Mouse (Mus musculus) midbrain, embryonic 16.5 days (tissue): ENCODE measurements around the gene Ak5. TPM values are rescaled to one million over a fixed set of nuclear protein-coding genes. Genes with fewer than 3 reads are reported as not detected.
"Not testable (repeated sequence)": the region's sequence is repeated elsewhere in the genome, so short reads cannot be mapped to it uniquely, and the experiment has no call there.

ENCODE experiments used
- ATAC-seq: fragments of 200-750 bp; cut with Nextera tagmentation; 2 replicates; pipeline ENCODE4 v1.8.0; 2017; ENCODE audit warnings: moderate TSS enrichment
- H3K27ac ChIP-seq: fragments of 300-500 bp; sonication (generic); 2 replicates; pipeline ENCODE4 v1.5.1; 2014; ENCODE audit warnings: mild to moderate bottlenecking, low read length, mixed read lengths
- H3K27me3 ChIP-seq: fragments of 300-500 bp; sonication (generic); 2 replicates; pipeline ENCODE4 v1.6.1; 2014; ENCODE audit warnings: low read depth, low read length, mixed read lengths; ENCODE audit not compliant: control insufficient read depth, insufficient read depth
- H3K36me3 ChIP-seq: fragments of 300-500 bp; sonication (generic); 2 replicates; pipeline ENCODE4 v1.6.1; 2014; ENCODE audit warnings: mild to moderate bottlenecking, low read length, moderate library complexity, mixed read lengths; ENCODE audit not compliant: control insufficient read depth, insufficient read depth
- H3K4me1 ChIP-seq: fragments of 300-500 bp; sonication (generic); 2 replicates; pipeline ENCODE4 v1.6.1; 2014; ENCODE audit warnings: mild to moderate bottlenecking, low read length, mixed read lengths; ENCODE audit not compliant: control insufficient read depth, insufficient read depth
- H3K4me2 ChIP-seq: fragments of 300-500 bp; sonication (generic); 2 replicates; pipeline ENCODE4 v1.6.1; 2014; ENCODE audit warnings: mild to moderate bottlenecking, low read length, mixed read lengths
- H3K4me3 ChIP-seq: fragments of 300-500 bp; sonication (generic); 2 replicates; pipeline ENCODE4 v1.5.1; 2014; ENCODE audit warnings: low read depth, mild to moderate bottlenecking, low read length, moderate library complexity, mixed read lengths
- H3K9ac ChIP-seq: fragments of 300-500 bp; sonication (generic); 2 replicates; pipeline ENCODE4 v1.6.1; 2014; ENCODE audit warnings: low read depth, low read length, mixed read lengths
- H3K9me3 ChIP-seq: fragments of 300-500 bp; sonication (generic); replicated peaks from 2 replicates; pipeline ENCODE4 v1.6.1; 2014; ENCODE audit warnings: mild to moderate bottlenecking, low read length, mixed read lengths; ENCODE audit not compliant: control insufficient read depth, poor library complexity, severe bottlenecking
- WGBS: fragments of 180-500 bp; shearing (Covaris S2); extraction: QIAGEN DNeasy Blood & Tissue Kit; methylation state at CpG from one replicate; pipeline ENCODE4 v1.1.7; 2014; 5-methylcytosine and 5-hydroxymethylcytosine counted together
- polyA plus RNA-seq: library from polyadenylated mRNA; unstranded; fragments of >200 nt; fragmentation: Nextera tagmentation; extraction: Ambion mirVana; gene quantifications from 2 replicates; pipeline ENCODE4 v1.2.1, GENCODE M21; 2015

Ak5 gene
- polyA plus RNA-seq, 1 experiment from 2014 or later, result 20.9 TPM

DNA sequence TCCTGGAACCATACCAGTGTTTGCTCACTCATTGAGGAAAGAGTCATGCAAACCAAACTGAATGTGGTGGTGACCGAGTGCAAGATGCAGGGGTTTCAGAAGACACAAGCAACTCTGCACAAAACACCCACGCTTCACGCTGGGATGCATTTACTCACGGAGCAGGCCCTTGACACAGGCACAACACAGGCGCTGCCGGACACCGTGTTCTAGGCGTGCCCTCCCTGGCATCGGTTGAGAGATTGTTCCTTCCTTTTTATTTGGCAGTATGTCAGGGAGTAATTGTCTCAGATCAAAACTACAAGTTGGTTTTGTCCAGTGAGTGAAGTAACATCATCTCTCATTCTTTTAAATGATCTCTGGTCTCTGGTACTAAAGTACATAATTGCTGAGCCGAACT is 205.3 kb downstream of the Ak5 start:
- Histone ChIP-seq H3K27ac (no peak overlapping the region), H3K9me3 (no peaks in the 10 kb centered on the region), H3K36me3 (0 out of 2 replicates have a peak, but pooled peaks cover 5% of the 10 kb centered on the region), H3K9ac (no peak overlapping the region), H3K4me3 (no peak overlapping the region), H3K4me2 (no peak overlapping the region), H3K4me1 (no peaks in the 10 kb centered on the region), H3K27me3 (no peaks in the 10 kb centered on the region)
- ATAC-seq, result no peak
- WGBS, result 94% methylated on average over 10 of the region's 10 CpGs

DNA sequence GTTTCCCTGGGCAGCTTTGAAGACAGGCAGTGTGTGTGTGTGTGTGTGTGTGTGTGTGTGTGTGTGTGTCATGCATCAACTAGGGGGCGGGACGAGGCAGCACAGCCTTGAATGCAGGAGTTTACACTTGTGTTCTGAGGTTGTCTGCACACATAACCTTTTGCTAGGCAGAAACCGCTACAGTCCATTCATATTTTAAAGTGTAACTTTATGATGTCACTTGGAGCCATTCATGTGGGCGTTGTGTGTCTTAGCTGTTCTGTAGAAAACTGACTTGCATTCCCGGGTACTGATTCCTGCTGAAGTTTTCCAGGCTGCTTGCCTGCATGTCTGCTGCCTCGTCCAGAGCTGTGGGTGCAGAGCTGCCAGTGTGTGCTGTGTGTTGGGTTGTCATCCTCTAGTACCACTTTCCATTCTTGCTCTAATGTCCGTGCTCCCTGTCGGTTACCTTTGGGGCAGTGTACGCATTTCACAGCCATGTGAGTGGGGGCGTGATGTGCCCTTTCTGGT is 206.1 kb downstream of the Ak5 start:
- Histone ChIP-seq H3K9ac (no peak overlapping the region), H3K36me3 (peaks cover 9% of the 10 kb centered on the region), H3K27me3 (no peaks in the 10 kb centered on the region), H3K4me1 (no peaks in the 10 kb centered on the region), H3K4me2 (no peak overlapping the region), H3K27ac (no peak overlapping the region), H3K9me3 (no peaks in the 10 kb centered on the region), H3K4me3 (no peak overlapping the region)
- ATAC-seq, result no peak
- WGBS, result 96% methylated on average over 10 of the region's 10 CpGs

DNA sequence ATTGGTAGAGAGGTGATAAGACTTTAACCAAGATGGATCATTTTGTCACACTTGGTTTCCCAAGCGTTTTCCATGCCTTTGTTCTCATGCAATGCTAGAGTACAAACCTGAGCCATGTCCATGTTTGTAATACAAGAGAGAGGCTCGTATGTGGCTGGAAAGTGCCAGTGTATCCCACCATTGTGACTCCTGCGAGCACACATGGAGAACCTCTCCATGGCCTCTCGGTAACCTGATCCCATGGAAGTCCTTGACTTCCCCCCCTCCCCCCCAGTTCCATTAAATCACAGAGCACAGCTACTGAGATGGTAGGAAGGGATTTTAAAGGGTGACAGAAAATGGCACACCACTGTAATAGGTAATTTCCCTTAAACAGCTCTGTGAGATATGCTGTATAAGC is 207.4 kb downstream of the Ak5 start:
- Histone ChIP-seq H3K4me2 (no peak overlapping the region), H3K27ac (no peak overlapping the region), H3K4me3 (no peak overlapping the region), H3K9ac (no peak overlapping the region), H3K36me3 (peaks cover 20% of the 10 kb centered on the region), H3K4me1 (no peaks in the 10 kb centered on the region), H3K27me3 (no peaks in the 10 kb centered on the region), H3K9me3 (no peaks in the 10 kb centered on the region)
- 56% methylated on average over 4 of the region's 4 CpGs for WGBS
- no peak for ATAC-seq

DNA sequence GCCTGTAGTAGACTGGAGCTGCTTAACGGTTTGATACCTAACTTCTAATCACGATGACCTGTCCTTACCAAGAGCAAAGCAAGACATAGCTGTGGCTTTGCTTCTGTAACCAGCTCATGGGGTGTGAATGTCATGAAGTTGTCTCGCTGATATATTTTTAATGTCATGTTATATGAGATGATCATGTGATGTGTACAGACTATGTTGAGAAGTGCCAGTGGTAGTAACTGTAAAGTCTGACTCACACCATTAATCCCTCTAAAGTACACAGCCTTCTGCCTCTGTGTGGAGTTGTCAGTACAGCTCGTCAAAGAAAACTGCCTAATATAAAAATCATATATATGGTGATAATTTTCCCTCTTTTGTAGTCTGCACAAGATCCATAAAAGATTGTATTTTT is 209.3 kb downstream of the Ak5 start:
- H3K4me3 ChIP-seq, H3K27ac ChIP-seq, H3K4me2 ChIP-seq, H3K27me3 ChIP-seq, H3K4me1 ChIP-seq, ATAC-seq, H3K9ac ChIP-seq, H3K9me3 ChIP-seq: not testable (repeated sequence)
- peaks cover 24% of the 10 kb centered on the region for H3K36me3 ChIP-seq
- whole genome bisulfite sequencing, result 93% methylated on average over 4 of the region's 4 CpGs

DNA sequence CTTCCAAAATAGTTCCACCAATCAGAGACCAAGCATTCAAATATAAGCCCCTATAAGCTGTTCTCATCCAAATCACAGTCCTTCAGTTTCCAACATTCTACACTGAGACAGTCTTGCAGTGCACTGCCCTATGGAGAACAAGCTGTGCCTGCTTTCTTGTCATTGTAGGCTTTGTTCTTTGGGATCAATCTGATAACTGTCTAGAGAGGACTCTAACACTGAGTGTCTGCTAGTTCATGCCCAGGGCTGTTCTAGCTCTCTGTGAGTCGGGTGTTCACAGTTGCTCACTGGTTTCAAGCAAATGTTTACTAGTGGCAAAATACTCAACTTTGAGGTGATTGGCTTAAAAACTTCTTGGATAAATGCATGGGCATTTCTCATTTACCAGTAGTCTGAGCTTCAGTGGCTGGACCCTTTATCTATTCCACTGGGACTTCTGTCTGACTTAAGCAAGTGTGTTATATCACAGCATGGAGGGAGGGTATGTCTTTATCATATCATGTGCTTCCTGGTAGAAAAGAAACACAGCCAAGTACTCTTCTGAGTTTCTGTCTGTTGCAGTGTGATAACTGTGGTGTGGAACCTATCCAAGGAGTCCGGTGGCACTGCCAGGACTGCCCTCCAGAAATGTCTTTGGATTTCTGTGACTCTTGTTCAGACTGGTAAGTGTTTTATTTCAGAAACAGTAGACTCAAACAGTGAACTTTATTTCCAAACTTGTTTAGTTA is 210.7 kb downstream of the Ak5 start:
- Histone ChIP-seq H3K27me3 (no peaks in the 10 kb centered on the region), H3K36me3 (peaks cover 24% of the 10 kb centered on the region)

DNA sequence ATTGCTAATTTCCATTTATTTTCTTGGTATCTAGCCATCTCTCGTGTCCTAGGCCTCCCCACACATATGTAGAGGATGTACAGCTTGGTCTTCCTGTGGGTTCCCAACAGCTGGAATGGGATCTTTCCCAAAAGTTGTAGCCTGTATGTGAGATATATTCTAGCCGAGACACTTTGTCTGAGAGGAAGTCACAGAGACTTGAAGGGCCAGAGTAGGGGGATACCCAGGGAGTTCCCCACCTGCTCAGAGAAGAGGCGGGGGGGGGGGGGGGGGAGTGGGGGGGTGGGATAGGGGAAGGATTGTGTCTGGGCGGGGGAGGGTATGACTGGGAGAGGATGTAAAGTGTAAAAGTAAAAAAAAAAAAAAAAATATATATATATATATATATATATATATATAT is 215.0 kb downstream of the Ak5 start:
- H3K27me3 ChIP-seq, result no peaks in the 10 kb centered on the region
- no peak overlapping the region for H3K9ac ChIP-seq
- no peak overlapping the region for H3K4me2 ChIP-seq
- no peak overlapping the region for H3K4me3 ChIP-seq
- no peaks in the 10 kb centered on the region for H3K4me1 ChIP-seq
- 95% methylated on average over 3 of the region's 4 CpGs for WGBS
- no peak for ATAC-seq
- no peaks in the 10 kb centered on the region for H3K9me3 ChIP-seq
- no peak overlapping the region for H3K27ac ChIP-seq
- peaks cover 25% of the 10 kb centered on the region for H3K36me3 ChIP-seq

More for the DNA sequence above, 210.7 kb downstream of the Ak5 start:
- H3K4me3 ChIP-seq, result no peak overlapping the region
- no peak overlapping the region for H3K4me2 ChIP-seq
- H3K9me3 ChIP-seq, result no peaks in the 10 kb centered on the region
- H3K9ac ChIP-seq, result no peak overlapping the region
- H3K27ac ChIP-seq, result no peak overlapping the region
- no peak for ATAC-seq
- H3K4me1 ChIP-seq, result no peaks in the 10 kb centered on the region
- WGBS, result 98% methylated on average over 2 of the region's 2 CpGs

DNA sequence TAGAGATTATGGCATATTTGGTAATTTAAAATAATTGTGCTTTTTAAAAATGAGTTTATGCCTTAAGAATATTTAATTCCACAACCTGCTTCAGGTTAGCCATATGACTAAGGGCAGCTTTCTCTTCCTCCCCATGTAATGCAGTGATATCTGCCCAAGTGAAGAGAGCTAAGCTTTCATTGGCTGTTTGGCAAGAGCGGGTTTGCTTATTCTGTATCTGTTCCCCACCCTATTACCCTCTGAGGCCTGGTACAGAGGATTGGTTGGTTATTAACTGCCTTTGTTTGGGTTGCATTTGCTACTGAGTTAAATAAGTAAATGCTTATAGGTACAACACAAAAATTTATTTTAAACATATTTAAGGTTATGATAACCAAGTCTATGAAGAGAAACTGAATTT is 221.2 kb downstream of the Ak5 start:
- Histone ChIP-seq H3K4me3 (no peak overlapping the region), H3K27me3 (no peaks in the 10 kb centered on the region), H3K27ac (no peak overlapping the region), H3K9me3 (no peaks in the 10 kb centered on the region), H3K4me1 (no peaks in the 10 kb centered on the region), H3K9ac (no peak overlapping the region), H3K4me2 (no peak overlapping the region), H3K36me3 (peaks cover 2% of the 10 kb centered on the region; the same call in 1 of the 2 replicates)
- ATAC-seq, result no peak
- WGBS, result 97% methylated on average over 1 of the region's 1 CpGs

DNA sequence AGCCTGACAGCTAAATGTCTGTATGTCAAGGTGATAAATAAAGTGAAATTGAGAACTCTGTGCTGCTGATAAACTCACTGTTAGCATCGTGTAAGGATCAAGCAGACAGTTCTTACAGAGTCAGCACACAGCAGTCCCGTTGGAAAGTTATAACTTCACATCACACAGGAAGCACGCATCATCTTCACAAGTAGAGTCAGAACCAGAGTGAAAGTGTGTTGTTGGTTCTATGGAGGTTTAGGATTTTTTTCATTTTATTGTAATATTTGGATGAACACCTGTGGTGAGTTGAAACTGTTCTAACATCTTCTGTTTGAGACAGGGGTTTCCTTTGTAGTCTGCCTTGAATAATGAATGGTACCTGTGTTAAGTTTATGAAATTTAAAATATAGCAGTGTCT is 224.0 kb downstream of the Ak5 start:
- H3K9me3 ChIP-seq, result no peaks in the 10 kb centered on the region
- H3K4me2 ChIP-seq, result no peak overlapping the region
- no peak overlapping the region for H3K4me3 ChIP-seq
- H3K27me3 ChIP-seq, result no peaks in the 10 kb centered on the region
- WGBS, result 93% methylated on average over 3 of the region's 3 CpGs
- no peak for ATAC-seq
- H3K4me1 ChIP-seq, result no peaks in the 10 kb centered on the region
- no peak overlapping the region for H3K9ac ChIP-seq
- no peaks in the 10 kb centered on the region for H3K36me3 ChIP-seq
- no peak overlapping the region for H3K27ac ChIP-seq

DNA sequence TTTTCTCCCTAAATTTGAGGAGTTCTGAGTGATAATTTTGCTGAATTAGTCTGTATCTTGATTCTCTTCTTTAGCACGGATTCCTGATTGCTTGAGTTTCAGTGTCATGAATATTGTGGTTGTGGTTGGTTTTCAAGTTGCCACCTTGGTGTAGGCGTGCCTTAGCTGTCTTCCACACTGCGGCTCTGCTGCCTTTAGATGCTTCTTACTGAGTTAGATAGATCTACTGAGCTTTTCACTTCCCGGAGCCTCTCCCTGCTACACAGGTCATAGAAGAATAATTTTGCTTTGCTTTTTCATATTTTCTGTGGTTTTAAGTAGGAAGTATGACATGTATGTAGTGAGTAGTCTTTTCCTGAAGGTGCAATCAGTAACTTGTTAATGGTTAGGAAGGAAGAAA is 225.4 kb downstream of the Ak5 start:
- H3K27ac ChIP-seq, result no peak overlapping the region
- 98% methylated on average over 4 of the region's 4 CpGs for WGBS
- H3K27me3 ChIP-seq, result no peaks in the 10 kb centered on the region
- H3K4me1 ChIP-seq, result no peaks in the 10 kb centered on the region
- H3K9me3 ChIP-seq, result no peaks in the 10 kb centered on the region
- ATAC-seq, result no peak
- no peaks in the 10 kb centered on the region for H3K36me3 ChIP-seq
- H3K4me3 ChIP-seq, result no peak overlapping the region
- no peak overlapping the region for H3K9ac ChIP-seq
- no peak overlapping the region for H3K4me2 ChIP-seq
